Mouse (Mus musculus): ENCODE results near the gene Ssr3. TPM values are rescaled to one million over a fixed set of nuclear protein-coding genes. Genes with fewer than 3 reads are reported as not detected.

Ssr3 gene
- polyA plus RNA-seq, 1 experiment from 2014 or later, result 238 TPM

GRCm38 (mm10) chr3:65346176-65346575, 46.2 kb downstream of the Ssr3 start:
- WGBS, result 90% methylated on average over 1 of the region's 1 CpGs

GRCm38 (mm10) chr3:65340173-65340951, 52.1 kb downstream of the Ssr3 start:
- no peak for ATAC-seq (ENCODE audit: insufficient number of reproducible peaks, insufficient read depth, low FRiP score, low TSS enrichment)
- H3K4me3 ChIP-seq, result no peak overlapping the region
- no peaks in the 10 kb centered on the region for H3K36me3 ChIP-seq
- peaks cover 4% of the 10 kb centered on the region; the same call in 1 of the 2 replicates for H3K4me1 ChIP-seq
- H3K9me3 ChIP-seq, result no peaks in the 10 kb centered on the region
- no peak overlapping the region for H3K9ac ChIP-seq
- H3K27ac ChIP-seq, result no peak overlapping the region
- H3K4me2 ChIP-seq (replicated peaks), result no peak overlapping the region
- no peaks in the 10 kb centered on the region for H3K27me3 ChIP-seq
- 74% methylated on average over 5 of the region's 5 CpGs for WGBS

More at GRCm38 (mm10) chr3:65346176-65346575, 46.2 kb downstream of the Ssr3 start:
- Histone ChIP-seq H3K4me3 (no peak overlapping the region), H3K4me2 (replicated peaks) (no peak overlapping the region), H3K4me1 (no peaks in the 10 kb centered on the region), H3K9me3 (no peaks in the 10 kb centered on the region), H3K9ac (no peak overlapping the region), H3K27ac (no peak overlapping the region), H3K36me3 (no peaks in the 10 kb centered on the region), H3K27me3 (no peaks in the 10 kb centered on the region)
- no peak for ATAC-seq (ENCODE audit: insufficient number of reproducible peaks, insufficient read depth, low FRiP score, low TSS enrichment)

- Histone ChIP-seq H3K9ac (no peak overlapping the region), H3K4me3 (no peak overlapping the region), H3K4me1 (peaks cover 4% of the 10 kb centered on the region; the same call in 1 of the 2 replicates), H3K36me3 (no peaks in the 10 kb centered on the region), H3K27ac (no peak overlapping the region), H3K4me2 (replicated peaks) (no peak overlapping the region), H3K9me3 (no peaks in the 10 kb centered on the region), H3K27me3 (no peaks in the 10 kb centered on the region)
- no peak for ATAC-seq (ENCODE audit: insufficient number of reproducible peaks, insufficient read depth, low FRiP score, low TSS enrichment)
- WGBS, result 59% methylated on average over 10 of the region's 10 CpGs
Observed at GRCm38 (mm10) chr3:65337835-65338464, 54.5 kb downstream of the Ssr3 start.

Other genes with a start within 250 kb of the Ssr3 start
- gene Tiparp, start 135.8 kb upstream of the Ssr3 start, polyA plus RNA-seq (2016; fragmentation: Nextera tagmentation; extraction: Ambion mirVana), result 34.8 and 37.8 TPM in 2 replicates

Measured in embryonic facial prominence, embryonic 12.5 days (tissue).